Mouse (Mus musculus) midbrain, embryonic 16.5 days (tissue): ENCODE measurements at regions not wholly inside any gene's neighbourhood (a gene's known extent, or its start where the extent isn't known, plus 50 kb on each side); places are given as distances from the start of the nearest gene placed in this dataset.
"Not testable (repeated sequence)": the region's sequence is repeated elsewhere in the genome, so short reads cannot be mapped to it uniquely, and the experiment has no call there.

Source experiments
- ATAC-seq: fragments of 200-750 bp; cut with Nextera tagmentation; 2 replicates; pipeline ENCODE4 v1.8.0; 2017; ENCODE audit warnings: moderate TSS enrichment
- H3K27ac ChIP-seq: fragments of 300-500 bp; sonication (generic); 2 replicates; pipeline ENCODE4 v1.5.1; 2014; ENCODE audit warnings: mild to moderate bottlenecking, low read length, mixed read lengths
- H3K27me3 ChIP-seq: fragments of 300-500 bp; sonication (generic); 2 replicates; pipeline ENCODE4 v1.6.1; 2014; ENCODE audit warnings: low read depth, low read length, mixed read lengths; ENCODE audit not compliant: control insufficient read depth, insufficient read depth
- H3K36me3 ChIP-seq: fragments of 300-500 bp; sonication (generic); 2 replicates; pipeline ENCODE4 v1.6.1; 2014; ENCODE audit warnings: mild to moderate bottlenecking, low read length, moderate library complexity, mixed read lengths; ENCODE audit not compliant: control insufficient read depth, insufficient read depth
- H3K4me1 ChIP-seq: fragments of 300-500 bp; sonication (generic); 2 replicates; pipeline ENCODE4 v1.6.1; 2014; ENCODE audit warnings: mild to moderate bottlenecking, low read length, mixed read lengths; ENCODE audit not compliant: control insufficient read depth, insufficient read depth
- H3K4me2 ChIP-seq: fragments of 300-500 bp; sonication (generic); 2 replicates; pipeline ENCODE4 v1.6.1; 2014; ENCODE audit warnings: mild to moderate bottlenecking, low read length, mixed read lengths
- H3K4me3 ChIP-seq: fragments of 300-500 bp; sonication (generic); 2 replicates; pipeline ENCODE4 v1.5.1; 2014; ENCODE audit warnings: low read depth, mild to moderate bottlenecking, low read length, moderate library complexity, mixed read lengths
- H3K9ac ChIP-seq: fragments of 300-500 bp; sonication (generic); 2 replicates; pipeline ENCODE4 v1.6.1; 2014; ENCODE audit warnings: low read depth, low read length, mixed read lengths
- H3K9me3 ChIP-seq: fragments of 300-500 bp; sonication (generic); replicated peaks from 2 replicates; pipeline ENCODE4 v1.6.1; 2014; ENCODE audit warnings: mild to moderate bottlenecking, low read length, mixed read lengths; ENCODE audit not compliant: control insufficient read depth, poor library complexity, severe bottlenecking
- WGBS: fragments of 180-500 bp; shearing (Covaris S2); extraction: QIAGEN DNeasy Blood & Tissue Kit; methylation state at CpG from one replicate; pipeline ENCODE4 v1.1.7; 2014; 5-methylcytosine and 5-hydroxymethylcytosine counted together

- not testable (repeated sequence) for H3K27ac ChIP-seq, H3K4me1 ChIP-seq, H3K36me3 ChIP-seq, H3K4me3 ChIP-seq, H3K9me3 ChIP-seq, H3K27me3 ChIP-seq, H3K9ac ChIP-seq, ATAC-seq, H3K4me2 ChIP-seq
These were observed 468.4 kb upstream of the Cdh12 start for GRCm38 (mm10) chr15:19980625-19981024.

DNA sequence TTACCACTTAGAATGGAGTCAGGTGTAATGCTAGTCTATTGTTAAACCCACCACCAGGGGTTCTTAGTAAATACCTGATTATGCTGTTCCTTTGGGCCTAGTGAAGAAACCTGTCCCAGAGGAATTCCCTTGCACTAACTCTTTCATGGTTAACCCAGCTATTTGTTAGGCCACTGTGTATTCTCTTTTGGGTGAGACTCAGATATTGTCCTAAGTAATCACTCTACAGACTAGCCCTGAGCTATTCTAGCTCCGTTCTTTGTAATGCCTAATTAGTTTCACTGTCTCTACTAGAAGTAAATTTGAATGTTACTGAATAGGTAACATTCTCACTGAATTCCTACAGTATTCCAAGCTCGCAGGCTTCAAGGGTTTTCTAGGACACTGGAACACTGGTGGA is 464.1 kb upstream of the Cdh12 start:
- H3K27me3 ChIP-seq, H3K36me3 ChIP-seq, H3K4me2 ChIP-seq, H3K27ac ChIP-seq, ATAC-seq, H3K4me1 ChIP-seq, H3K9me3 ChIP-seq, H3K4me3 ChIP-seq, H3K9ac ChIP-seq: not testable (repeated sequence)
- WGBS = 65% methylated on average over 2 of the region's 2 CpGs

- no peaks in the 10 kb centered on the region for H3K36me3 ChIP-seq
- no peak overlapping the region for H3K27ac ChIP-seq
- no peaks in the 10 kb centered on the region for H3K4me1 ChIP-seq
- ATAC-seq = no peak
- 63% methylated on average over 1 of the region's 1 CpGs for WGBS
- H3K27me3 ChIP-seq = no peaks in the 10 kb centered on the region
- no peak overlapping the region for H3K9ac ChIP-seq
- H3K4me2 ChIP-seq = no peak overlapping the region
- H3K9me3 ChIP-seq = no peaks in the 10 kb centered on the region
- no peak overlapping the region for H3K4me3 ChIP-seq
These were observed 417.3 kb upstream of the Cdh12 start for GRCm38 (mm10) chr15:20031772-20032171.

- Histone ChIP-seq H3K36me3 (no peaks in the 10 kb centered on the region), H3K4me3 (no peak overlapping the region), H3K4me2 (no peak overlapping the region), H3K27ac (no peak overlapping the region), H3K4me1 (no peaks in the 10 kb centered on the region), H3K9me3 (no peaks in the 10 kb centered on the region), H3K27me3 (no peaks in the 10 kb centered on the region), H3K9ac (no peak overlapping the region)
- 64% methylated on average over 2 of the region's 2 CpGs for WGBS
- no peak for ATAC-seq
These were observed 414.7 kb upstream of the Cdh12 start for GRCm38 (mm10) chr15:20034382-20034781.

DNA sequence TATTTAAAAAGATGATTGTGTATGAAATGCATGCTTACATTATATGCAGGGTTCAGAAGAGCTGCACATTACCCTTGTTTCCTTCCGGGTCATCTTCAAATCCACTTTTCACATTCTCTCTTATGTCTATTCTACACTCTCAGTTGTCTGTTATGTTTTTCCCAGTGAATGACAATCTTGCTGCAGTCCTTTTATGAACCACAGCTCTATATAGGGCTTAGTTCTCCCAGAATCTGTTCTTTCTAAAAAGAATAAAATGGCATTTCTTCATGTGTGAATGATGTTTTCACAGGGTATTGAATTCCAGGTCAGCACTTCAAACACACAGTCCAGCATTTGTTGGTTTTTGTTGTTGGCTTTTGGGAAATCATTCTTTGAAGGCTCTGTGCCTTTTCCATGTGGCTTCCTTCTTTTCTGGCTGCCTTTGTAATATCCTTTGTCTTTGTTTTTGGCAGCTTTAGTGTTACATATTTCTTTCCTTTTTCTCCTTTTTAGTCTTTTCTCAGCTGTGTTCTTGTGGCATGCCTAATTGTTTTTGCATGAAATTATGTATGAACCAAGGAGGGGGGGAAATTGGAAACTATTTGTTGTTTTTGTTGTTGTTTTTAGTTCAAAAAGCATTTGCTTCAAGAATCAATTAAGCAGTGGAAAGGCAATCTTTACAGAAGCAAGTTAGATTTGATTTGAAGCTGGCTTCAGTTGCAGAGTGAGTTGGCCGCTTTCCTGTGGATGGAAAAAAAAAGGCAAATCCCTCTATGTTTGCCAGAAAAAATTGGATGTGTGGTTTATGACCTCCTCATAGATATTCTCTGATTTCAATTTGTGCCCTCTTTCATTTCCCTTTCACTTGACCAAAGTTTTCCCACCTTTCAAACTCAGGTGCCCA is 410.3 kb upstream of the Cdh12 start:
- H3K36me3 ChIP-seq = no peaks in the 10 kb centered on the region
- H3K9me3 ChIP-seq = no peaks in the 10 kb centered on the region
- H3K4me2 ChIP-seq = no peak overlapping the region
- H3K27ac ChIP-seq = no peak overlapping the region
- H3K4me3 ChIP-seq = no peak overlapping the region
- WGBS = 69% methylated on average over 2 of the region's 2 CpGs
- ATAC-seq = no peak
- no peaks in the 10 kb centered on the region for H3K4me1 ChIP-seq
- no peak overlapping the region for H3K9ac ChIP-seq
- no peaks in the 10 kb centered on the region for H3K27me3 ChIP-seq

- Histone ChIP-seq H3K27me3 (no peaks in the 10 kb centered on the region), H3K4me1 (no peaks in the 10 kb centered on the region), H3K4me3 (no peak overlapping the region), H3K9me3 (no peaks in the 10 kb centered on the region), H3K9ac (no peak overlapping the region), H3K27ac (no peak overlapping the region), H3K36me3 (no peaks in the 10 kb centered on the region), H3K4me2 (no peak overlapping the region)
- no peak for ATAC-seq
- WGBS = 88% methylated on average over 2 of the region's 2 CpGs
These were observed 409.0 kb upstream of the Cdh12 start for GRCm38 (mm10) chr15:20040041-20040440.

DNA sequence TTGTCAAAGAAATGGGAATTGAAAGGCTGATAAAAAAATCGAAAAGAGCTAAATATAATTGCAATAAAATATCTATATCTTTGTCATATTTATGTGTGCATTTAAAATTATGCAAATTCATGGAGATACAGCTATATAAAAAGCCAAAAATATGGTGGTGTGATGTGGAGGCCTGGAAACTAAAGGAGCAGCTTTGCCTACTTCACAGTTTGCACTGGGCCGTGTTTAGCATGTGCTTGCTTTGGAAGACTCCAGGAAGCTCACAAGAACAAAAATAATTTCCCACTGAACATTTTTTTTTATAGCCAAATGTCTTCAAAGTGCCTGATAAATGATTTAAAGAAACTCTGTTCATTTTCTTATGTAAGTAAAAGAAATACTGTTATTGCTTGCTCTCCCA is 364.1 kb upstream of the Cdh12 start:
- H3K4me2 ChIP-seq = no peak overlapping the region
- H3K27me3 ChIP-seq = no peaks in the 10 kb centered on the region
- no peak overlapping the region for H3K9ac ChIP-seq
- ATAC-seq = no peak
- no peaks in the 10 kb centered on the region for H3K9me3 ChIP-seq
- 81% methylated on average over 2 of the region's 2 CpGs for WGBS
- H3K4me1 ChIP-seq = no peaks in the 10 kb centered on the region
- no peaks in the 10 kb centered on the region for H3K36me3 ChIP-seq
- H3K27ac ChIP-seq = no peak overlapping the region
- no peak overlapping the region for H3K4me3 ChIP-seq

DNA sequence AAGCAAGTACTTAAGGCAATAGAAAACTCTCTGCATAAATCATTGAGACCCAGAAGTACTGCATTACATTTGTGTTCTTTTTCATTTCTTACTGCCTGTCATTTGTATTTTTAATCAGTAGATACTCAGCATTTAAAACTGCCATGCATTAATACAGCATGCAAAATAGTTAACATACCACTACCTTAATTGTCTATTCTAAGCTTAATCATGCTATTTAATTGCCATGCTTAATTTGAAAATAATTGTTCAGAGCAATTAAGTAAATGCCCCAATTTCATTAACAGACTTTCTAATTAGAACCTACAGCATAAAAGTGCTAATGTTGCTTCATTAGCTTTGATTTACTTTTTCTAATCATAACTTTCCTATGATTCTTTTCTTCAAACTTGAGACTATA is 359.3 kb upstream of the Cdh12 start:
- no peaks in the 10 kb centered on the region for H3K4me1 ChIP-seq
- ATAC-seq = no peak
- H3K36me3 ChIP-seq = no peaks in the 10 kb centered on the region
- no peaks in the 10 kb centered on the region for H3K9me3 ChIP-seq
- no peak overlapping the region for H3K4me2 ChIP-seq
- no peak overlapping the region for H3K27ac ChIP-seq
- no peak overlapping the region for H3K9ac ChIP-seq
- H3K27me3 ChIP-seq = no peaks in the 10 kb centered on the region
- no peak overlapping the region for H3K4me3 ChIP-seq

DNA sequence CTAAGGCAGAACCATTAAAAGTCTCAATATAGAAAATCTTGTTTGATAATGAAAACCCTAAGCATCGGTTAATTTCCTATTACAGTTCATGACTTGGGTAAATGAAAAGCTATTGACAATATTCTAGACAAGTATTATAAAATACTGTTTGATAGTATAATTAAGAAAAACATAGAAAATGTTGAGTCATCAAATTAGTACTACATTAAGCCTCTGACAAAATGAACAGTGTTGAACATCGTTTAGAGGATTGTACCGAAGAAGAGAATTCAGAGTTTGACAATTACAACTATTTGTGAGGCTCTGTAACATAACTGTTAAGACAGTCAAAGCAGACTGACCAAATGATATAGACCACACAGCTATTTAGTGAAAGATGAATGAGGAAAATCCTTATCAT is 358.5 kb upstream of the Cdh12 start:
- H3K9ac ChIP-seq = no peak overlapping the region
- no peaks in the 10 kb centered on the region for H3K9me3 ChIP-seq
- H3K36me3 ChIP-seq = no peaks in the 10 kb centered on the region
- H3K4me2 ChIP-seq = no peak overlapping the region
- no peak overlapping the region for H3K4me3 ChIP-seq
- WGBS = 91% methylated on average over 3 of the region's 3 CpGs
- H3K27ac ChIP-seq = no peak overlapping the region
- no peaks in the 10 kb centered on the region for H3K27me3 ChIP-seq
- no peak for ATAC-seq
- no peaks in the 10 kb centered on the region for H3K4me1 ChIP-seq
